Mouse (Mus musculus): ENCODE results near the gene Qdpr. TPM values are rescaled to one million over a fixed set of nuclear protein-coding genes. Genes with fewer than 3 reads are reported as not detected.
"Not testable (repeated sequence)": the region's sequence is repeated elsewhere in the genome, so short reads cannot be mapped to it uniquely, and the experiment has no call there.

Gene Qdpr
- total RNA-seq, 2 experiments from 2014 or later, result 105 TPM

GRCm38 (mm10) chr5:45454456-45454855, 4.4 kb upstream of the Qdpr start:
- no peak for DNase-seq (ENCODE audit: low spot score in 2 of 2)

GRCm38 (mm10) chr5:45453451-45453850, 3.4 kb upstream of the Qdpr start, which contains the start of gene Clrn2:
Clrn2 (plus strand) TSS chr5:45453751.
- DNase-seq (ENCODE audit: low spot score in 2 of 2), result no peak

- DNase-seq (ENCODE audit: low spot score in 2 of 2), result no peak
Measured at GRCm38 (mm10) chr5:45449206-45449605, 830 bp downstream of the Qdpr start.

GRCm38 (mm10) chr5:45448676-45449075, 1.4 kb downstream of the Qdpr start:
- DNase-seq (ENCODE audit: low spot score in 2 of 2), result no peak

GRCm38 (mm10) chr5:45444130-45444832, 5.8 kb downstream of the Qdpr start:
- no peak for DNase-seq (ENCODE audit: low spot score in 2 of 2)

GRCm38 (mm10) chr5:45441745-45442144, 8.3 kb downstream of the Qdpr start:
- no peak for DNase-seq (ENCODE audit: low spot score in 2 of 2)

GRCm38 (mm10) chr5:45441124-45441523, 8.9 kb downstream of the Qdpr start:
- no peak for DNase-seq (ENCODE audit: low spot score in 2 of 2)

- no peak for DNase-seq (ENCODE audit: low spot score in 2 of 2)
Measured at GRCm38 (mm10) chr5:45438301-45438700, 11.7 kb downstream of the Qdpr start.

GRCm38 (mm10) chr5:45437826-45438225, 12.2 kb downstream of the Qdpr start:
- DNase-seq (ENCODE audit: low spot score in 2 of 2), result no peak

GRCm38 (mm10) chr5:45435967-45436950, 13.8 kb downstream of the Qdpr start:
- DNase-seq (ENCODE audit: low spot score in 2 of 2), result no peak

GRCm38 (mm10) chr5:45427891-45428290, 22.1 kb downstream of the Qdpr start:
- DNase-seq (ENCODE audit: low spot score in 2 of 2), result no peak

- no peak for DNase-seq (ENCODE audit: low spot score in 2 of 2)
Measured at GRCm38 (mm10) chr5:45426416-45427034, 23.5 kb downstream of the Qdpr start.

- DNase-seq (ENCODE audit: low spot score in 2 of 2), result not testable (repeated sequence)
Measured at GRCm38 (mm10) chr5:45425771-45426170, 24.3 kb downstream of the Qdpr start.

GRCm38 (mm10) chr5:45424021-45424886, 25.8 kb downstream of the Qdpr start:
- DNase-seq (ENCODE audit: low spot score in 2 of 2), result peak; percentile 52 to 57

- DNase-seq (ENCODE audit: low spot score in 2 of 2), result no peak
Measured at GRCm38 (mm10) chr5:45421881-45422844, 27.9 kb downstream of the Qdpr start.

GRCm38 (mm10) chr5:45419841-45420638, 30.0 kb downstream of the Qdpr start:
- no peak for DNase-seq (ENCODE audit: low spot score in 2 of 2)

- DNase-seq (ENCODE audit: low spot score in 2 of 2), result no peak
Measured at GRCm38 (mm10) chr5:45417859-45418443, 32.1 kb downstream of the Qdpr start.

- no peak for DNase-seq (ENCODE audit: low spot score in 2 of 2)
Measured at GRCm38 (mm10) chr5:45416478-45416877, 33.6 kb downstream of the Qdpr start.

All from layer of hippocampus, postnatal 14 days (tissue).